Mouse (Mus musculus): ENCODE measurements around the gene Zfyve21. TPM values are rescaled to one million over a fixed set of nuclear protein-coding genes. Genes with fewer than 3 reads are reported as not detected.

The Zfyve21 gene
- total and polyA plus RNA-seq, 2 experiments from 2014 or later = 29.7 to 30.6 TPM

GRCm38 (mm10) chr12:111809762-111810161, 4.2 kb upstream of the Zfyve21 start:
- Histone ChIP-seq H3K27ac (ENCODE audit: low read depth, low read length) (peak overlapping the region; percentile 34; the same call in 1 of the 2 replicates), H3K4me1 (ENCODE audit: insufficient read depth, low read length) (peaks cover 4% of the 10 kb centered on the region; the same call in 1 of the 2 replicates), H3K9ac (replicated peaks; ENCODE audit: low read length, poor library complexity, severe bottlenecking) (peak overlapping the region; percentile 39), H3K36me3 (ENCODE audit: insufficient read depth, low read length) (peaks cover 17% of the 10 kb centered on the region), H3K4me3 (ENCODE audit: low read depth, low read length) (no peak overlapping the region), H3K4me2 (ENCODE audit: low read depth, low read length, poor library complexity, severe bottlenecking) (no peak overlapping the region), H3K27me3 (ENCODE audit: insufficient read depth, low read length) (no peaks in the 10 kb centered on the region), H3K9me3 (ENCODE audit: low read length) (no peaks in the 10 kb centered on the region)
- 0 out of 2 replicates have a peak, but pooled peaks have one; percentile 5 for ATAC-seq (ENCODE audit: low FRiP score)
- peak; percentile 44 for TF ChIP-seq CTCF (IDR thresholded peaks at IDR 0.05)
- whole genome bisulfite sequencing = 2% methylated on average over 9 of the region's 9 CpGs
- DNase-seq (ENCODE audit: low spot score) = peak; percentile 78

GRCm38 (mm10) chr12:111812075-111812474, 1.9 kb upstream of the Zfyve21 start:
- DNase-seq (ENCODE audit: low spot score) (no peak), ATAC-seq (ENCODE audit: low FRiP score) (no peak)
- WGBS = 82% methylated on average over 13 of the region's 13 CpGs
- TF ChIP-seq CTCF (IDR thresholded peaks at IDR 0.05) = no peak
- Histone ChIP-seq H3K9me3 (ENCODE audit: low read length) (no peaks in the 10 kb centered on the region), H3K4me2 (ENCODE audit: low read depth, low read length, poor library complexity, severe bottlenecking) (no peak overlapping the region), H3K4me1 (ENCODE audit: insufficient read depth, low read length) (peaks cover 4% of the 10 kb centered on the region; the same call in 1 of the 2 replicates), H3K9ac (replicated peaks; ENCODE audit: low read length, poor library complexity, severe bottlenecking) (no peak overlapping the region), H3K4me3 (ENCODE audit: low read depth, low read length) (no peak overlapping the region), H3K27me3 (ENCODE audit: insufficient read depth, low read length) (no peaks in the 10 kb centered on the region), H3K27ac (ENCODE audit: low read depth, low read length) (no peak overlapping the region), H3K36me3 (ENCODE audit: insufficient read depth, low read length) (peaks cover 9% of the 10 kb centered on the region)

- DNase-seq (ENCODE audit: low spot score) (no peak), ATAC-seq (ENCODE audit: low FRiP score) (no peak)
- Histone ChIP-seq H3K4me3 (ENCODE audit: low read depth, low read length) (peak overlapping the region; percentile 83; the same call in 1 of the 2 replicates), H3K4me1 (ENCODE audit: insufficient read depth, low read length) (peaks cover 4% of the 10 kb centered on the region; the same call in 1 of the 2 replicates), H3K27me3 (ENCODE audit: insufficient read depth, low read length) (no peaks in the 10 kb centered on the region), H3K9ac (replicated peaks; ENCODE audit: low read length, poor library complexity, severe bottlenecking) (no peak overlapping the region), H3K4me2 (ENCODE audit: low read depth, low read length, poor library complexity, severe bottlenecking) (no peak overlapping the region), H3K27ac (ENCODE audit: low read depth, low read length) (no peak overlapping the region), H3K9me3 (ENCODE audit: low read length) (no peaks in the 10 kb centered on the region), H3K36me3 (ENCODE audit: insufficient read depth, low read length) (peaks cover 7% of the 10 kb centered on the region)
- WGBS = 72% methylated on average over 12 of the region's 12 CpGs
- TF ChIP-seq CTCF (IDR thresholded peaks at IDR 0.05) = no peak
Observed at GRCm38 (mm10) chr12:111812611-111813010, 1.4 kb upstream of the Zfyve21 start.

DNA sequence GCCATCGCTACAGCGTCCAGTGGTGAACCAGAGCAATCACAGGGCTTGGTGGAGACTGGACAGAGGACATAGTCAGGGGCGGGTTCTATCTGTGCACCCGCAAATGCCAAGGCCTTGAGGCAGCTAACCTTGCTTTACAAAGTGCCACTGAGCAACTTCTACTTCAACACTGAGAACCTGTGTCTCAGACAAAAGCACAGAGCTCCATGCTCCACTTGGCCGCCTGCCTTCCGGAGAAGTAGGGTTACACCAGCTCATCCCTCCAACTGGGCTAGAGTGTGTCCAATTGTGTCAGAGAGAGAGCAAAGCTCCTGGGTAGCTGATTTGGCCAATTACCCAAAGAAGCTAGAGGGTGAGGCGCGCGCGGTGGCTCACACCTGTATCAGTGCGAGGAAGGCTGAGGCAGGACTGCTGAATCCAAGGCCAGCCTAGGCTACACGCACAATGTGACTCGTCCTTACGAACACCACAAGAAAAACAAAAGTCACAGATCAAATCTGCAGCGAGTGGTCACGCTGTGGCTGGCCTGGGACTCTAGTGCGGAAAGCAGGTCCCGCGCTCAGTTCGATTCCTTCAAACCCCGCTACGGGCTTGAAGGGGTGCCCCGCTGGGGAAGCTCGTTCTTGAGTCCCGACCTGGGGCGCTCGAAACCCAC, 732 bp upstream of the Zfyve21 start:
- ATAC-seq (ENCODE audit: low FRiP score) = no peak
- Histone ChIP-seq H3K27me3 (ENCODE audit: insufficient read depth, low read length) (no peaks in the 10 kb centered on the region), H3K9me3 (ENCODE audit: low read length) (no peaks in the 10 kb centered on the region), H3K36me3 (ENCODE audit: insufficient read depth, low read length) (0 out of 2 replicates have a peak, but pooled peaks cover 2% of the 10 kb centered on the region), H3K4me2 (ENCODE audit: low read depth, low read length, poor library complexity, severe bottlenecking) (peak overlapping the region; percentile 70), H3K4me3 (ENCODE audit: low read depth, low read length) (peak overlapping the region; percentile 83), H3K9ac (replicated peaks; ENCODE audit: low read length, poor library complexity, severe bottlenecking) (0 out of 2 replicates have a peak overlapping the region, but pooled peaks have one; percentile 42), H3K27ac (ENCODE audit: low read depth, low read length) (no peak overlapping the region), H3K4me1 (ENCODE audit: insufficient read depth, low read length) (peaks cover 4% of the 10 kb centered on the region; the same call in 1 of the 2 replicates)
- no peak for DNase-seq (ENCODE audit: low spot score)
- 3% methylated on average over 27 of the region's 27 CpGs for WGBS
- TF ChIP-seq CTCF (IDR thresholded peaks at IDR 0.05) = no peak

DNA sequence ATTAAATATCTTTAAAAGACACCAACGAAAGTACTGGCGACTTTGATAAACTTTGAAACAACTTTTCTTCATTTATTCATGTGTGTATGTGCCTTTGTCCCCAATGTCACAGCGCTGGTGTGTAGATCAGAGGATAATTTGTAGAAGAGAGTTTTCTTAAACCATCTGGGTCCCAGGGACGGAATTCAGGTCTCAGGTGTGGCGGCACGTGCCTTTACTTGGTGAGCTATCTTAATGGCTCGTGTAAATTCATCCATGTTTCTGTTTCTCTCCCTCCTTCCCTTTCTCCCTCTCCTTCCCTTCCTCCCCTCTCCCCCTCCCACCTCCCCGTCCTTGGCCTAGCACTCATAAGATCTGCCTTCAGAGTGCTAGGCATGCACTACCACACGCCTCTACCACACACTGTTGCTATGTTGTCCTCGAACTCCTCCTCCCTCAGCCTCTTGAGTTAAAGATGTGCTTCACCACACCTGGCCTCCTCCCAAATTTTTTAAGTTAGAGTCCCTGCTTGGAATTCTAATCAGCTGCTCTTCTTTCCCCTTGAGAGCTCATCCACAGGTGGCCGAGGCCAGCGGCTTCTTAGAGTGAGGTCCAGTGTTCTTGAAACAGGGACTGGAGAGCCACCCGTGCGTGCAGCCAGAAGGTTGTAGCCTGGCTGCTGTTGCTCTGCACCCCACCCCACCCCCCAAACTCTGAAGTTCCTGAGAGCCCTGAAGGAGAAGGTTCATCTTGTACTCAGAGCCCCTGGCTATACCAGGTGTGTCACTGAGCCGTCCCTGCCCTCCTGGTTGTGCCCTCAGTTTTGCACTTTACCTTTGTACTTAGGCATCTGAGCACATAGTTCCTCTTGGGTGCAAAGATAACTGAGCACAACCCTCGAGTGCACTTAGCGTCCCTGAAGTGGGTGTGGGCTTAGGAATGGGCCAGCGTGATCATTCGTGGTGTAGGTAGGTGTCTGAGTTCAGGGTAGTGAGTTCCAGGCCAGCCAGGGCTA, 1.1 kb downstream of the Zfyve21 start:
- Histone ChIP-seq H3K4me1 (ENCODE audit: insufficient read depth, low read length) (peaks cover 4% of the 10 kb centered on the region; the same call in 1 of the 2 replicates), H3K4me3 (ENCODE audit: low read depth, low read length) (peak overlapping the region; percentile 83), H3K36me3 (ENCODE audit: insufficient read depth, low read length) (no peaks in the 10 kb centered on the region), H3K9ac (replicated peaks; ENCODE audit: low read length, poor library complexity, severe bottlenecking) (peak overlapping the region; percentile 62; the same call in 1 of the 2 replicates), H3K27ac (ENCODE audit: low read depth, low read length) (0 out of 2 replicates have a peak overlapping the region, but pooled peaks have one; percentile 7), H3K4me2 (ENCODE audit: low read depth, low read length, poor library complexity, severe bottlenecking) (peak overlapping the region; percentile 97), H3K27me3 (ENCODE audit: insufficient read depth, low read length) (no peaks in the 10 kb centered on the region), H3K9me3 (ENCODE audit: low read length) (no peaks in the 10 kb centered on the region)
- TF ChIP-seq CTCF (IDR thresholded peaks at IDR 0.05) = no peak
- DNase-seq (ENCODE audit: low spot score) = no peak
- ATAC-seq (ENCODE audit: low FRiP score) = no peak
- WGBS = 26% methylated on average over 19 of the region's 19 CpGs
